Mouse (Mus musculus): ENCODE measurements around the gene Acr.
A peak's percentile ranks its signal among the peaks of the same experiment; 100 is the strongest.

Gene Acr

GRCm38 (mm10) chr15:89568114-89568513, at the start of gene Acr:
TSS of gene Acr (plus strand) at chr15:89568326.
- DNase-seq (ENCODE audit: low read depth, low spot score) = no peak

GRCm38 (mm10) chr15:89521951-89522350, 46.2 kb upstream of the Acr start:
- DNase-seq (ENCODE audit: low read depth, low spot score) = no peak

GRCm38 (mm10) chr15:89522566-89523282, 45.4 kb upstream of the Acr start:
- DNase-seq (ENCODE audit: low read depth, low spot score) = no peak

- DNase-seq (ENCODE audit: low read depth, low spot score) = no peak
These were observed 44.8 kb upstream of the Acr start for GRCm38 (mm10) chr15:89523283-89523832.

GRCm38 (mm10) chr15:89524001-89524571, 44.0 kb upstream of the Acr start:
- no peak for DNase-seq (ENCODE audit: low read depth, low spot score)

- DNase-seq (ENCODE audit: low read depth, low spot score) = no peak
These were observed 43.3 kb upstream of the Acr start for GRCm38 (mm10) chr15:89524611-89525415.

GRCm38 (mm10) chr15:89525464-89525863, 42.7 kb upstream of the Acr start:
- no peak for DNase-seq (ENCODE audit: low read depth, low spot score)

GRCm38 (mm10) chr15:89525896-89526295, 42.2 kb upstream of the Acr start:
- DNase-seq (ENCODE audit: low read depth, low spot score) = no peak

GRCm38 (mm10) chr15:89526776-89527325, 41.3 kb upstream of the Acr start:
- no peak for DNase-seq (ENCODE audit: low read depth, low spot score)

GRCm38 (mm10) chr15:89527466-89527865, 40.7 kb upstream of the Acr start:
- no peak for DNase-seq (ENCODE audit: low read depth, low spot score)

- no peak for DNase-seq (ENCODE audit: low read depth, low spot score)
These were observed 39.8 kb upstream of the Acr start for GRCm38 (mm10) chr15:89528201-89528850.

- DNase-seq (ENCODE audit: low read depth, low spot score) = no peak
These were observed 39.2 kb upstream of the Acr start for GRCm38 (mm10) chr15:89528923-89529322.

- DNase-seq (ENCODE audit: low read depth, low spot score) = peak; percentile 22
These were observed 37.8 kb upstream of the Acr start for GRCm38 (mm10) chr15:89530336-89530735.

- DNase-seq (ENCODE audit: low read depth, low spot score) = no peak
These were observed 36.7 kb upstream of the Acr start for GRCm38 (mm10) chr15:89531399-89531798.

GRCm38 (mm10) chr15:89532026-89532923, 35.9 kb upstream of the Acr start:
- DNase-seq (ENCODE audit: low read depth, low spot score) = no peak

- DNase-seq (ENCODE audit: low read depth, low spot score) = no peak
These were observed 34.9 kb upstream of the Acr start for GRCm38 (mm10) chr15:89532924-89533842.

- DNase-seq (ENCODE audit: low read depth, low spot score) = no peak
These were observed 34.3 kb upstream of the Acr start for GRCm38 (mm10) chr15:89533843-89534207.

- no peak for DNase-seq (ENCODE audit: low read depth, low spot score)
These were observed 24.0 kb upstream of the Acr start for GRCm38 (mm10) chr15:89544171-89544570.

GRCm38 (mm10) chr15:89547321-89547720, 20.8 kb upstream of the Acr start:
- DNase-seq (ENCODE audit: low read depth, low spot score) = no peak
